Mouse (Mus musculus): ENCODE measurements around the gene Gm21976.

Gm21976 gene

GRCm38 (mm10) chr13:98298833-98299758 lies 19.4 kb downstream of the Gm21976 start:
- DNase-seq, result peak; percentile 78

GRCm38 (mm10) chr13:98305257-98305656 lies 25.6 kb downstream of the Gm21976 start:
- no peak for DNase-seq

DNA sequence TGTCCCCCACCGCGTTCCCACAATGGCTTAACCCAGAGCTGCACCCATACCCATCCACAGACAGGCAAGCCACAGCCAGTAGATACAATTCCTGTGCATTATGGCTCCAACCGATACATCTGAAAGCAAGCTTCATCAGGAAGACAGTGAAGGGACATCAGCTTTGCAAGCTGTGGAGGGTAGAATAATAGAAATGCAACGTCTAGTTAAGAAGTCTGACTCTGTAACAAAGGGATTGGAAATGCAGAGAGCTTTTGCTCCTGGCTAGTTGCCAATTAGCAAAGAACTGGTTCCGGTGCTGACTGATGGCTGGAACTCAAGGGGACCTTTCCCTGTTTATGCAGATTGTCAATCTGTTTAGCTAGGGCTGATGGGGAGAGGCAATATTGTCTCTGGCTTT lies 26.7 kb downstream of the Gm21976 start:
- no peak for DNase-seq

- no peak for DNase-seq
Observed at GRCm38 (mm10) chr13:98306852-98307475, 27.3 kb downstream of the Gm21976 start.

DNA sequence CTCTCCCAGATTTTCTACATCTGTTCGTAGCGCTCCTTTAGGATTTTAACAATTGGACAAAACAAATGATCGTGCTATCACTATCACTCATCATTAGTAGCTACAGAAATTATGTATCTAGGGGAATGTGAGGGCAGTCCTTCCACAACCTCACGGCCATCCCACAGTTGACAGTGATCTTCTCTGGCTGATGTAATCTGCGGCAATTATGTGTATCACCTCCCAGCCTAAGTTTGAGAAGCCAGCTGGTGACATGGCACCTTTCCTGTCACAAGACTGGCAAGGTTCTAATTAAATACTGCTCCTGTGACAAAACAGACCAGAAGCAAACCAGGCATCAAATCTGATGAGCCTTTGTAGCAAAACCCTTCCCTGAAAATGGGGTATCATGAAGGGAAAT lies 28.3 kb downstream of the Gm21976 start:
- DNase-seq, result no peak

- no peak for DNase-seq
Observed at GRCm38 (mm10) chr13:98308724-98309123, 29.0 kb downstream of the Gm21976 start.

DNA sequence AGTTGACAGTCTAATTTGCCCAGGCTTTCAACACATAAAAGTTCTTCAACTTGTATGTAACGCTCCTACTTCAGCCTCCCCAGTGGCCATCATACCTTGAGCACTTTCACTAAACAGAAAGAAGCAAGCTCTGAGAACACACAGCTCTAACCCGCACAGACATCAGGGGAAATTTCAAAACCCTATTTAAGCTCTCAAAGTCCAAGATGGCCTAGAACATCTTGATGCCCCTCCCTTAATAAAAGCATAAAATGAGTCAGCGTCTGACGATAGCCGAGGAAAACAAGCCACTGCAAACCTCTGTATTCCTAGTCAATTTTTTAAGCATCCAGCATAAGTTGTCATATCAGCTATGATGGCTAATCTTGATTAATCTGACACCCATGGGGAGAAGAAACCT lies 31.9 kb downstream of the Gm21976 start:
- no peak for DNase-seq

DNA sequence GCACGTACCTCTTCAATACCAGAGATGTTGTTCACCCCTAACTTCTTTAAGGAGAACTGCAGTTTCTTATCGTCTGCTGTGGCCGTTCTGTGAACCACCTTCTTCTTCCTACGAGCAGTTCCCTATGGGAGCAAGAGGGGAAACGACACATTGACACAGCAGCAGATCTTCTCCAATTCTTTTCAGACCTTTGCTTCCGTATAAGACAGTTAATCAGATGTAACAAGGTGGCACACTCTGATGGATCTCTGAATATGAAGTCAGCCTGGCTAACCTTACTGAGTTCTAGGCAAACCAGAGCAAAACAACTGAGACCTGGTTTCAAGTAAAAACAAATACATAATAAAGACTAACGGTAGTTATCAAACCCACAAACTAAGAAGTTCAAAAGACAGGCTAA lies 33.9 kb downstream of the Gm21976 start:
- no peak for DNase-seq

GRCm38 (mm10) chr13:98315124-98315523 lies 35.4 kb downstream of the Gm21976 start:
- no peak for DNase-seq

DNA sequence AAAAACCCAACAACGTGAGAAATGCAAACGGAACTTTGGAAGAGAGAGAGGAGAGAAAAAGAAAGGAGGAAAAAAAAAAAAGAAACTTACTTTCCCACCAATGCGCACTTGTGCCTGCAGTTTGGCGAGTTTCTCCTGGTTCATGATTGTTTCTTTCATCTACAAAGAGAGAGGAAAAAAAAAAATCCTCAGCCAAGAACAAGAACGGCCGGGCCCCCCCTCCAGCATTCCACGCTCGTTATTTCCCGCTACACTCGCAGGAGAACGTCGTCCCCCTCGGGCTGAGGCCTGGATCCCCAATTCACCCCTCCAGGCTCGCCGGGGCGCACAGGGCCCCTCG lies 36.4 kb downstream of the Gm21976 start:
- DNase-seq, result no peak

DNA sequence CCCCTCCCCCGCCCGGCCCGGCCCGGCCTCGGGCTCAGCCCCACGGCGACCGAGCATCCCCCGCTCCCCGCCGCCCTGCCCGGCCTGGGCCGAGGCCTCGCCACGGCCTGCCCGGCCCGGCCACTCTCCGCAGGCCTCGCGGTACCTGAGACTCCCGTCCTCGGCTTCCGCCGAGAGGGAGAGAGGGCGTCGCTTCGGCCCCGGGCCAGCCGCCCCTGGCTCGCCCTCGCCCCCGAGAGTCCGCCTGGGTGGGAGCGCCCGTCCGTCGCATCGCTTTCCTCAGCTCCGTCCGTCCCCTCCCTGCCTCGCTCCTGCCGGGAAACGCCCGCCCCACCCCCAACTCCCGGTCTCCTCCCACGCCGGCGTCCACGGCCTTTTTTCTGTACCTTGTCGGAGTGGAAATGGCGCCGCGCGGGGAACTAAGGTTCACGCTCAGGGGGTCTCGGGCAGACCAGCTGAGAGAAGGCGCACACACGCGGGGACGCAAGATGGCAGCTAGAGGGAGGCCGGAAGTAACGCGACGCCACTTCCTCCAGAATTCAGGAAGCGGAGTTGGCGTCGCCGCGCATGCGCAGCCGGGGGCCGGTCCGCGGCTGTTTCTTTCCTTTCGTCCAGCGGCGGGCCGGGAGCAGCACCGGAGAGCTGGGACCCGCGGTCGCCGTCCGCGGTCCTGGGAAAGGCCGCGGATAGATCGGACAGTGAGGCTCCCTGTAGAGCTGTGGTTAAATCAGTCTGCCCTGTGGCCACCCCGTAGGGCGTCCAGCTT lies 37.0 kb downstream of the Gm21976 start, which contains the start of gene Btf3:
Btf3 (minus strand) TSS at position 527 of the 766 bp plus-strand sequence.
- DNase-seq, result peak; percentile 92 to 93

- DNase-seq, result no peak
Observed at GRCm38 (mm10) chr13:98317246-98317677, 37.6 kb downstream of the Gm21976 start.

DNA sequence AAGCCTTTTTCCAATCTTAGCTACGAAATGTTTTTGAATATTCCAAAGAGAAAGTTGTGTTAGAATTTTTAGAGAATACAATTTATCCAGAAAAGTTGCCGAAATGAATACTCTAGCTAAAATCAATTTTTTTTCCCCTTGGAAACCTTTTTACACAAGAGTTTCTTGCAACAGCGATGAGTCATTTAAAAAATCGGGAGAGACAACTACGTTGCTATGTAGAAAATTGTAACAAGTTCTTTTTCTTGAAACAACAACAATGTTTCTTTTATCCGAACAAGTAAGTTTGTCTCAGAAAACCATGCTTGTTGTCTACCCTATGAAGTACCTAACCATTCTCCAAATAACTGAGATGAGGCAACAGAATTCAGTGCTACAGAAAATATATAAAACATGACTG lies 38.2 kb downstream of the Gm21976 start:
- no peak for DNase-seq

DNA sequence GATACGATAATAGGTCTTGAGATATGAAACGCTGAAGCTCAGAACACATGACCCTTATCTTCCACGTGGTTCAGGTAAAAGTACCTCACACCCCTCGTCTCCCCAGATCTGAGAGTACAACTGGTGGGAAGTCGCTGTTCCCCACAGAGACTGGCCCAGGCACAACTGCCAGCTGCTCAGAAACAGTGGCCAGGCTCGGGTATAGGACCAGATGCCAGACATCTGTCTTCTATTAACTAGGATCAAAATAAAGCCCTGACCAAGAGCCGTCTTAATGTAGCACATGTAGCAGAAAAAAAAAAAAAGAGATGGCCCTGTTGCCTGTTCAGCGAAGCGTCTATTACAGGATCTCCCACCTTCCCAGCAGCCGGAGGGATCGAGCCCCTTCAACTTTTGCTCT lies 45.3 kb downstream of the Gm21976 start:
- no peak for DNase-seq

DNA sequence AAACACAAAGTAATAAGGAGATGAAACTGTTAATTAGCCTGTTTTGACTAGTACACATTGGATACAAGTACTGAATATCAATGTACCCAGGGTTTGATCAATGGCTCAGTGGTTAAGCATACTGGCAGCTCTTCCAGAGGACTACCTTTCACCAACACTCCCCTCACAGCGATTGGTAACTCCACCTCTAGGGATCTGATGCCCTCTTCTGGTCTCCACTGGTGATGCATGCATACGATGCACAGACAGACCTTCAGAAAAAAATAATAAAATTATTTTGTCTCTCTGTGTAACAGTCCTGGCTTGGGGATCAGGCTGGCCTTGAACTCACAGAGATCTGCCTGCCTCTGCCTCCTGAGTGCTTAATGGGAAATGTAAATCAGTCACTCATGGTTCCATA lies 52.4 kb downstream of the Gm21976 start:
- DNase-seq, result peak; percentile 46 to 54

DNA sequence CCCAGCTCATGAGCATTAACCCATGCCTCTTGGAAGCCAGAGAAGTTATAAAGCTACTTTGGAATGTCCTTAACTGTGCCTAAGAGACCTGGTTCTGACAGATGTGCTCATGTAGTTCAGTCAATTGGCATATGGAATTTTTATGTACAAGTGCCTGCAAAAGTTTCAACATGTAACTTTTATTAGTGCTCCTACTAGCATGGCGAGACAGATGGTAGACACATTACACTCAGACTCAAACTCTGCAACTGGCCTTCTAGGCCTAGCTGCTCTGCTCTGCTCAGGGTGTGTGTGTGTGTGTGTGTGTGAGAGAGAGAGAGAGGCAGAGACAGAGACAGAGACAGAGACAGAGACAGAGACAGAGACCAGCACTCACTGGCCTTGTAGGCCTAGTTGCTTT lies 56.5 kb downstream of the Gm21976 start:
- no peak for DNase-seq

DNA sequence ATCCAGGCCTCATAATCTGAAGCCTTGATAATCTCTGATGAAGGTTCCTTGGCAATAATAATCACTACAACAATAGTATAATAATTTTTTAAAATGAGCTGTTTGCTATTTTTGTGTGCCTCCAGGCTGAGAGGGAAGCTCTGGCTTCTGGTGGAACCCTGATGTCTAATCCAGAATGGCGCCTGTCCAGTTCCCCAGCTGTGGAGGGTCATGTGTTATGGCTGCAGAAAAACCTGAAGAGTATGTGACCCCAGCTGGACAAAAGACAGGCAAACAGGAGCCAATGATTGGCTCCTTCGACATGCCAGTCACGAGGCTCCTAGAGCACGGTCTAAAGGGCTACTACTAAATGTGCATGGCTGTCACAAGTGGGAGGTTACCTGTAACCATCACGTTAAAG lies 60.8 kb downstream of the Gm21976 start:
- no peak for DNase-seq

GRCm38 (mm10) chr13:98349491-98349890 lies 69.8 kb downstream of the Gm21976 start:
- DNase-seq, result no peak

DNA sequence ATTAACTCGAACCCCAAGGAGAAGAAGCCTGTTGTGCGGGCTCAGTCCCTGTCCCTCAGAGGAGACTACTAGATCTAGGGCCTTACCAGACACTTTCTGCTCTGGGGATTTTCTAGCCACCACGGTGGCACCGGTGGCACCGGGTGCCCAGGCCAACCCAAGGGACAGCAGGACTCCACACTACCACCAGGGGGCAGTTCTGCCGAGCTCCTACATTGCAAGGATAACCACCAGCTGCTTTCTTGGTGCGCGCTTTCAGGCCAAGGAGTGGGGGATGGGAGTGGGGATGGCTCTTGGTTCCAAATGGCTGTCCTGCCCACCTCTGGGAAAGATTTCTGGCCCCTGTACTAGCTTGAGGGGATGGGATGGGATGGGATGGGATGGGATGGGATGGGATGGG lies 71.8 kb downstream of the Gm21976 start:
- DNase-seq, result peak; percentile 38 to 59

DNA sequence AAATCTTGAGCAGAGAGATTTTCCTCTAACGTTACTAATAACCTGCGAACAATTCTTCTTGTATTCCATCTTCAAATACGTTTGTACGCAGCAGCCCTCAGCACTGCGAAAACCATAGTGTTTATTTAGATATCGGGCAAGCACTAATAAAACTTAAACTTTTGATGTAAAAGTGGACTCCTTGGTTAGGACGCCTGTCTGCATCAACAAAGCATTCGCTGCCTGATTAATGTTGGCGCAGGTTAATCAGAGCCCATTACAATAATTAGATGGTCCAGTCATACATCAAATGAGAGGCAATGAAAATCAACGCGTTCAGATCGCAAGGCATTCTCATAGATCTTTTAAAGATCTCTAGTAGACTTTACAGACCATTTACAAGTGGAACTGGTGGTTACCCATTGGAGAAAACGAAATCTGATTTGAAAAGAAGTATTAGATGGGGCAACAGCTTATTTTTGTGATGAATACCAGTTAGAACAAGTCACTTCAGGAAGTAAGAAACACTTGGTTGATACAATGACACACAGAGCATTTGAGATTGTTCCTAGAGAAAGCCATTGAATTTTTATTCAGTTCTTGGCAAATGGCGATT lies 72.8 kb downstream of the Gm21976 start:
- DNase-seq, result no peak

DNA sequence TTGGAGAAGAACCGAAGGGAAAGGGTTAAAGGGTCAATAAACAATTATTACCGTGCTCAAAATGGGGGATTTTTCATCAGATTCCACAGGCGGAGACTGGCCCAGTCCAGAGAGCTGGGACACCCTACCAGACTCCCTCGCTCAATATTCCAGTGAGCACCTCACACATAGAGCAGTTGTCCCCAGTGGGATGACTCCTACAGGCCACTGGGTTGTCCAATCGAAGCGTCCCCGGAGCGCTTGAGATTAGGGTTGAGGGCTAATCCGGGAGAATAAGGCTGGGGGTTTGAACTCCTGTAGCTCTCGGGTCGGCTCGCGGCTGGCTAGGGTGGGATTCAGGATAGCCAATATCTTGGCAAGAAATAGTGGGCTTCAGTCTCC lies 74.0 kb downstream of the Gm21976 start:
- peak; percentile 23 to 34 for DNase-seq

- peak; percentile 37 for DNase-seq
Observed at GRCm38 (mm10) chr13:98354090-98354801, 74.6 kb downstream of the Gm21976 start, which contains the start of gene Foxd1. Gene Foxd1 (plus strand): TSS chr13:98354242.
